Mouse (Mus musculus) cerebellum, adult 9-10 months (tissue): ENCODE measurements around the gene Them7.

Experiments used
- DNase-seq: peaks from one replicate; pipeline ENCODE4 v3.0.0; 2022

Gene Them7

GRCm38 (mm10) chr2:105418629-105419227, 194.6 kb downstream of the Them7 start:
- DNase-seq: no peak

- DNase-seq: no peak
Measured at GRCm38 (mm10) chr2:105427447-105427846, 203.3 kb downstream of the Them7 start.

- DNase-seq: peak; percentile 46
Measured at GRCm38 (mm10) chr2:105428029-105428428, 203.9 kb downstream of the Them7 start.

GRCm38 (mm10) chr2:105428467-105428866, 204.3 kb downstream of the Them7 start:
- DNase-seq: no peak
